In genomic region chr2:118373572-118374279, GRCm38 (mm10) we compare ENCODE assay signal across 9 mouse cellular contexts. TPM values are rescaled to one million over a fixed set of nuclear protein-coding genes. Genes with fewer than 3 reads are reported as not detected.
A peak's percentile ranks its signal among the peaks of the same experiment; 100 is the strongest.
DNase-seq lines count a peak whose midpoint lies in the region; ATAC-seq lines count a peak whose summit lies in the region.
"Had no signal": no experiment of that assay in that cellular context is flagged by ENCODE, and none has a peak within 500 bp of the region (broad histone marks: within the 10 kb centered on the region; RNA-seq: fewer than 3 reads in every experiment).

No protein-coding gene starts in this region.

- 4% methylated on average over 43 of the region's 43 CpGs for WGBS in intestine, embryonic 15.5 days

- DNase-seq in adrenal gland, adult 2 months = peak; percentile 78
- peak; percentile 93 for DNase-seq in embryo, embryonic 11 days
- DNase-seq in gastrocnemius, postnatal 4 days (ENCODE audit: low spot score in 2 of 2) = peak; percentile 50 to 63
- DNase-seq in left cerebral cortex, postnatal 10 days (ENCODE audit: extremely low spot score in 1 of 2, low spot score in 2 of 2) = peak; percentile 84 to 93
- DNase-seq in right cerebral cortex, adult 2 months (ENCODE audit: low spot score in 2 of 2) = peak; percentile 89
- DNase-seq in urinary bladder, postnatal 14 days (ENCODE audit: low spot score) = peak; percentile 60

- H3K9me3 ChIP-seq in intestine, embryonic 15.5 days = no peaks in the 10 kb centered on the region
- H3K9me3 ChIP-seq in megakaryocyte, embryonic 14.5 days = peaks cover 13% of the 10 kb centered on the region

- peak; percentile 91 for ATAC-seq in intestine, embryonic 15.5 days

- peaks cover 11% of the 10 kb centered on the region for H3K27me3 ChIP-seq in intestine, embryonic 15.5 days (replicated peaks)
- H3K27me3 ChIP-seq in megakaryocyte, embryonic 14.5 days (replicated peaks) = peaks cover 68% of the 10 kb centered on the region

- H3K36me3 ChIP-seq in intestine, embryonic 15.5 days = no peaks in the 10 kb centered on the region
- no peaks in the 10 kb centered on the region for H3K36me3 ChIP-seq in megakaryocyte, embryonic 14.5 days (replicated peaks; ENCODE audit: low read length)

- intact Hi-C loops in left cerebral cortex, postnatal 10 days (cut with DNase I) = loop anchor here (10.0 kb wide), 1 partner anchor 109 kb away; no protein-coding TSS in a partner anchor

- no peak overlapping the region for H3K27ac ChIP-seq in intestine, embryonic 15.5 days
- H3K27ac ChIP-seq: macrophage had no signal

- H3K4me3 ChIP-seq in intestine, embryonic 15.5 days (replicated peaks) = peak overlapping the region; percentile 47
- peak overlapping the region; percentile 92 for H3K4me3 ChIP-seq in megakaryocyte, embryonic 14.5 days (replicated peaks)

- peak overlapping the region; percentile 96 for H3K4me2 ChIP-seq in intestine, embryonic 15.5 days (replicated peaks)

- peaks cover 17% of the 10 kb centered on the region for H3K4me1 ChIP-seq in intestine, embryonic 15.5 days (replicated peaks)
- peaks cover 21% of the 10 kb centered on the region for H3K4me1 ChIP-seq in megakaryocyte, embryonic 14.5 days

- peak overlapping the region; percentile 47 for H3K9ac ChIP-seq in intestine, embryonic 15.5 days

RNA-seq across cellular contexts. Expression of gene Gpr176, which starts 0.5 kb away (rescaled TPM):
- 1 to 10 TPM; 3.2 to 3.3 TPM for total RNA-seq in adrenal gland, adult 2 months (2021)
- 1.0 and 1.5 TPM in 2 replicates for polyA plus RNA-seq in adrenal gland, adult 2 months (2012; rRNA removed)
- under 1 TPM; 0.54 to 0.70 TPM for total RNA-seq in gastrocnemius, postnatal 4 days (2021)
- polyA plus RNA-seq in intestine, embryonic 15.5 days (2015; fragmentation: Nextera tagmentation; extraction: Ambion mirVana) = 0.39 and 0.44 TPM in 2 replicates
- total RNA-seq in left cerebral cortex, postnatal 10 days (2021) = 10 to 100 TPM; 11.8 to 12.5 TPM
- polyA plus RNA-seq in megakaryocyte, embryonic 14.5 days (2012; ENCODE audit: insufficient read depth, low replicate concordance) = 0.03 and 0.97 TPM in 2 replicates

RNA-seq across cellular contexts. Expression of gene Eif2ak4, which starts 14.7 kb away (rescaled TPM):
- 10 to 100 TPM; 15.1 to 17.0 TPM for total RNA-seq in adrenal gland, adult 2 months (2021)
- 11.2 and 11.9 TPM in 2 replicates for polyA plus RNA-seq in adrenal gland, adult 2 months (2012; rRNA removed)
- 10 to 100 TPM; 11.0 to 11.6 TPM for total RNA-seq in gastrocnemius, postnatal 4 days (2021)
- polyA plus RNA-seq in intestine, embryonic 15.5 days (2015; fragmentation: Nextera tagmentation; extraction: Ambion mirVana) = 9.9 and 10.2 TPM in 2 replicates
- 10 to 100 TPM; 20.1 to 20.8 TPM for total RNA-seq in left cerebral cortex, postnatal 10 days (2021)
- polyA plus RNA-seq in megakaryocyte, embryonic 14.5 days (2012; ENCODE audit: insufficient read depth, low replicate concordance) = 2.9 and 3.7 TPM in 2 replicates
